ENCODE assay signal across 8 mouse cellular contexts in the genomic region with DNA sequence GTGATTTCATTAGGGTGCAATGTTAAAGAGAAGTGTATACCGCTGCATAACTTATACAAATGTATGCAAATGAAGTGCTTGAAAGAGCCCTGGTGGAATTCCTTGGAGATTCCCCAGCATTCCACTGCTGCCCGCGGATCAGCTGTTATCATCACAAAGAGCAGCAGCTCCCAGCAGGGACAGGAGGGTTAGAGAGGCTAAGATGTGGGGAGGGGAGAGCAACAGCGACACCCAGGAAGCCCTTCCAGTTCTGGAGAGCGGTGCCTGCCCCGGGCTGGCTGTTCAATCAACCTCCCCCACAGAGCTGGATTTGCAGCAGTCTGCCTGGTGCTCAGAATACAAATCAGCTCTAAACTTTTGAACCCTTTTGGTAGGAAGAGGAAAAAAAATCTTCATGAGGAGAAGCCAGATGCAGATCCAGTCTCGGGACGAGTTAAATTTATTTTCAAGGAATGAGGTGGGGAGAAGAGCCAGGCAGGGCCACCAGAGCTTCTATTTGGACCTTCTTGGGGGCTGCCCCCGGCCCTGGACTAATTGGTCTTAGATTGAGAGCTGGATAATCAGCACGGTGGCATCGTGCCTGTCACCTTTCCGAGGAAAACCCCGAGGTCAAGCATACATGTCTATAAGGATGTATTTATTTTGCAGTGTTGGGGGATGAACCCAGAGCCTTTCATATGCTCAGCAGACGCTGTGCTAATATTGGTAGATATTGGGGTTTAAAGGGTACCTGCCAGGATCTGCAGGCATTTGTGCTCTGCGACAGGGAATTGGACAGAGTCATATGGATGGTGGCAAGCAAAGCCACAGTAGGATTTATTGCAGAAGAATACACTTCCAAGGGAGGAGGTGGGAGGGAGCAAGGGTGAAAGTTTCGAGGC.
A peak's percentile ranks its signal among the peaks of the same experiment; 100 is the strongest.
DNase-seq lines count a peak whose midpoint lies in the region; ATAC-seq and TF ChIP-seq lines count a peak whose summit lies in the region.

No protein-coding gene starts in this region.

- no peaks in the 10 kb centered on the region for H3K9me3 ChIP-seq in heart, embryonic 13.5 days
- no peaks in the 10 kb centered on the region for H3K9me3 ChIP-seq in heart, postnatal 0 days (replicated peaks; ENCODE audit: control insufficient read depth, low read length)
- H3K9me3 ChIP-seq in midbrain, postnatal 0 days (ENCODE audit: low read length) = no peaks in the 10 kb centered on the region

- H3K36me3 ChIP-seq in heart, embryonic 13.5 days = no peaks in the 10 kb centered on the region
- no peaks in the 10 kb centered on the region for H3K36me3 ChIP-seq in heart, postnatal 0 days (replicated peaks; ENCODE audit: control insufficient read depth, insufficient read depth, low read length)
- no peaks in the 10 kb centered on the region for H3K36me3 ChIP-seq in midbrain, postnatal 0 days (ENCODE audit: insufficient read depth, low read length)

- no peaks in the 10 kb centered on the region for H3K27me3 ChIP-seq in heart, embryonic 13.5 days (replicated peaks)
- H3K27me3 ChIP-seq in heart, postnatal 0 days (ENCODE audit: control insufficient read depth, insufficient read depth, low read length) = no peaks in the 10 kb centered on the region
- H3K27me3 ChIP-seq in midbrain, postnatal 0 days (ENCODE audit: insufficient read depth, low read length) = no peaks in the 10 kb centered on the region

- peak overlapping the region; percentile 37 for H3K9ac ChIP-seq in heart, embryonic 13.5 days
- H3K9ac ChIP-seq in heart, postnatal 0 days (replicated peaks; ENCODE audit: low read depth, low read length) = no peak overlapping the region
- H3K9ac ChIP-seq in midbrain, postnatal 0 days (replicated peaks; ENCODE audit: low read length, poor library complexity, severe bottlenecking) = no peak overlapping the region

- peak; percentile 16; the same call in 1 of the 2 replicates for TF ChIP-seq CTCF in brain, embryonic 14.5 days (IDR thresholded peaks at IDR 0.05; ENCODE audit: borderline replicate concordance, extremely low read depth, insufficient read depth, insufficient read length)
- no peak for TF ChIP-seq CTCF in heart, postnatal 0 days (IDR thresholded peaks at IDR 0.05; ENCODE audit: low read depth)
- peak; percentile 59 for TF ChIP-seq CTCF in midbrain, postnatal 0 days (IDR thresholded peaks at IDR 0.05)

- TF ChIP-seq EP300 in heart, postnatal 0 days (IDR thresholded peaks at IDR 0.05; ENCODE audit: low read depth) = no peak

- 0 out of 2 replicates have a peak overlapping the region, but pooled peaks have one; percentile 5 for H3K27ac ChIP-seq in heart, embryonic 13.5 days (replicated peaks)
- no peak overlapping the region for H3K27ac ChIP-seq in heart, postnatal 0 days (ENCODE audit: low read depth)
- H3K27ac ChIP-seq in midbrain, postnatal 0 days (ENCODE audit: low read depth, low read length) = peak overlapping the region; percentile 67

- no peak for DNase-seq in heart, postnatal 25 days (ENCODE audit: low spot score)
- DNase-seq in brain, embryonic 14.5 days (ENCODE audit: low read depth) = peak; percentile 97
- DNase-seq in heart, postnatal 0 days (ENCODE audit: low spot score) = no peak
- DNase-seq in layer of hippocampus, adult 8-10 months (ENCODE audit: low spot score in 2 of 2) = peak; percentile 17 to 40
- DNase-seq in midbrain, postnatal 0 days (ENCODE audit: low spot score) = peak; percentile 79
- DNase-seq in T-cell, adult 2 months (ENCODE audit: low spot score) = no peak

- intact Hi-C loops in heart, postnatal 25 days (cut with DNase I) = no loop called here

- peaks cover 20% of the 10 kb centered on the region for H3K4me1 ChIP-seq in heart, embryonic 13.5 days
- H3K4me1 ChIP-seq in heart, postnatal 0 days (ENCODE audit: control insufficient read depth, insufficient read depth) = 0 out of 2 replicates have a peak, but pooled peaks cover 3% of the 10 kb centered on the region
- peaks cover 10% of the 10 kb centered on the region for H3K4me1 ChIP-seq in midbrain, postnatal 0 days (ENCODE audit: insufficient read depth, low read length)

- no peak overlapping the region for H3K4me3 ChIP-seq in heart, embryonic 13.5 days
- H3K4me3 ChIP-seq in heart, postnatal 0 days (ENCODE audit: low read depth, low read length) = no peak overlapping the region
- no peak overlapping the region for H3K4me3 ChIP-seq in midbrain, postnatal 0 days (ENCODE audit: low read depth, low read length)

- no peak for ATAC-seq in heart, embryonic 13.5 days (ENCODE audit: extremely low read depth, insufficient number of reproducible peaks, low FRiP score, low TSS enrichment)
- no peak for ATAC-seq in heart, postnatal 0 days (ENCODE audit: insufficient read depth, low read depth)
- peak; percentile 87 for ATAC-seq in midbrain, postnatal 0 days (ENCODE audit: low FRiP score)
- no peak for ATAC-seq in activated CD4-positive, CD25-positive, alpha-beta regulatory T cell, adult 4 months

- 10% methylated on average over 16 of the region's 16 CpGs for WGBS in heart, embryonic 13.5 days
- 12% methylated on average over 16 of the region's 16 CpGs for WGBS in heart, postnatal 0 days
- WGBS in midbrain, postnatal 0 days = 4% methylated on average over 16 of the region's 16 CpGs

- H3K4me2 ChIP-seq in heart, embryonic 13.5 days = peak overlapping the region; percentile 48
- peak overlapping the region; percentile 39 for H3K4me2 ChIP-seq in heart, postnatal 0 days (ENCODE audit: low read depth, low read length)
- peak overlapping the region; percentile 20 for H3K4me2 ChIP-seq in midbrain, postnatal 0 days (ENCODE audit: low read depth, low read length, poor library complexity, severe bottlenecking)

- TF ChIP-seq POLR2A in brain, embryonic 14.5 days (IDR thresholded peaks at IDR 0.05; ENCODE audit: borderline replicate concordance, extremely low read depth, insufficient read depth, insufficient read length, poor library complexity, severe bottlenecking) = no peak

Comparison
In these comparisons a context has a peak if more than half of its experiments do, and no peak if none do; other contexts are left out.
1. DNase-seq: peak in brain, embryonic 14.5 days (single experiment), layer of hippocampus, adult 8-10 months (2 of 2) and midbrain, postnatal 0 days (single experiment); none in heart, postnatal 25 days (single experiment), heart, postnatal 0 days (single experiment) and T-cell, adult 2 months (single experiment).
2. Peak in every context shown above with its lines, with median percentiles within 50 percentile points of each other: H3K4me2 ChIP-seq.